Mouse (Mus musculus) CH12.LX (cell line): Measurements from ENCODE around the gene Esr1. TPM values are rescaled to one million over a fixed set of nuclear protein-coding genes. Genes with fewer than 3 reads are reported as not detected.
A peak's percentile ranks its signal among the peaks of the same experiment; 100 is the strongest.
"Not testable (repeated sequence)": the region's sequence is repeated elsewhere in the genome, so short reads cannot be mapped to it uniquely, and the experiment has no call there.

Experiments
- DNase-seq: peaks from one replicate; pipeline ENCODE4 v3.0.0-alpha.2; 2013; ENCODE audit errors: extremely low read depth
- H3K27ac ChIP-seq: 2 replicates; pipeline ENCODE4 v1.5.1; 2012; ENCODE audit warnings: low read depth, mild to moderate bottlenecking, control low read depth, moderate library complexity; ENCODE audit not compliant: insufficient read depth
- H3K27me3 ChIP-seq: replicated peaks from 2 replicates; pipeline ENCODE3; 2012; ENCODE audit warnings: inconsistent platforms
- H3K36me3 ChIP-seq, 2 experiments: replicated peaks in 1 of 2; 2 replicates each; pipeline versions ENCODE3 to v1.6.1; 2012; ENCODE audit warnings: inconsistent platforms in 1 of 2, low read length in 1 of 2, mild to moderate bottlenecking in 1 of 2, mixed read lengths in 1 of 2, moderate library complexity in 1 of 2; ENCODE audit not compliant: control insufficient read depth in 1 of 2, insufficient read depth in 1 of 2
- H3K4me1 ChIP-seq, 2 experiments: 2 replicates each; pipeline ENCODE4 v1.6.1; 2012; ENCODE audit warnings: inconsistent platforms in 1 of 2, moderate library complexity in 1 of 2; ENCODE audit not compliant: insufficient read depth in 2 of 2, control insufficient read depth in 1 of 2
- H3K4me2 ChIP-seq: 2 replicates; pipeline ENCODE4 v1.6.1; 2012; ENCODE audit warnings: low read depth, mild to moderate bottlenecking, control low read depth; ENCODE audit not compliant: poor library complexity, insufficient read depth, severe bottlenecking
- H3K4me3 ChIP-seq, 3 experiments: fragments of 150-350 bp in 1 of 3; sonication (generic) in 1 of 3; replicated peaks in 1 of 3; 2 replicates each; pipeline versions ENCODE3 to v1.5.1; 2011 to 2012; ENCODE audit warnings: low read depth in 2 of 3, low read length in 2 of 3, mild to moderate bottlenecking in 2 of 3, moderate library complexity in 2 of 3, control low read depth in 1 of 3, improper control_type of control experiment in 1 of 3, inconsistent platforms in 1 of 3, mixed read lengths in 1 of 3; ENCODE audit not compliant: poor library complexity in 1 of 3
- H3K79me2 ChIP-seq: replicated peaks from 2 replicates; pipeline ENCODE4 v1.6.1; 2012; ENCODE audit warnings: mild to moderate bottlenecking, moderate library complexity; ENCODE audit not compliant: control insufficient read depth, poor library complexity, insufficient read depth, severe bottlenecking; ENCODE audit errors: extremely low read depth
- H3K9ac ChIP-seq: 2 replicates; pipeline ENCODE4 v1.6.1; 2012; ENCODE audit warnings: low read depth, mild to moderate bottlenecking, control low read depth, moderate library complexity; ENCODE audit not compliant: insufficient read depth
- H3K9me3 ChIP-seq: replicated peaks from 2 replicates; pipeline ENCODE3; 2012; ENCODE audit warnings: low read length, inconsistent platforms, mixed read lengths
- CHD2 ChIP-seq: IDR thresholded peaks from 2 replicates; pipeline ENCODE4 v1.6.1; 2011; ENCODE audit warnings: low read length, improper control_type of control experiment
- CTCF ChIP-seq, 2 experiments: IDR thresholded peaks in 1 of 2; conservative IDR thresholded peaks in 1 of 2; 2 replicates each; pipeline ENCODE4 v1.5.1; 2011 to 2012; ENCODE audit warnings: low read depth in 2 of 2, low read length in 2 of 2, improper control_type of control experiment in 1 of 2, inconsistent platforms in 1 of 2, mild to moderate bottlenecking in 1 of 2, moderate library complexity in 1 of 2
- EP300 ChIP-seq: IDR thresholded peaks from 2 replicates; pipeline ENCODE4 v1.6.1; 2011; ENCODE audit warnings: low read length, improper control_type of control experiment
- ETS1 ChIP-seq: conservative IDR thresholded peaks from 2 replicates; pipeline ENCODE4 v1.6.1; 2012; ENCODE audit warnings: low read depth, mild to moderate bottlenecking, inconsistent platforms, low read length, improper control_type of control experiment, moderate library complexity
- IRF4 ChIP-seq: IDR thresholded peaks from 2 replicates; pipeline ENCODE4 v1.6.1; 2014; ENCODE audit warnings: low read depth, mild to moderate bottlenecking, inconsistent platforms, low read length, improper control_type of control experiment
- MAFK ChIP-seq: IDR thresholded peaks from 2 replicates; pipeline ENCODE4 v1.6.1; 2011; ENCODE audit warnings: low read length, improper control_type of control experiment; ENCODE audit not compliant: insufficient replicate concordance
- MAX ChIP-seq: IDR thresholded peaks from 2 replicates; pipeline ENCODE4 v1.6.1; 2011; ENCODE audit warnings: low read length, improper control_type of control experiment
- NRF1 ChIP-seq: IDR thresholded peaks from 2 replicates; pipeline ENCODE4 v1.6.1; 2014; ENCODE audit warnings: low read depth, mild to moderate bottlenecking, inconsistent platforms, low read length, improper control_type of control experiment, moderate library complexity
- POLR2A ChIP-seq: IDR thresholded peaks from 2 replicates; pipeline ENCODE4 v1.6.1; 2011; ENCODE audit warnings: low read depth, mild to moderate bottlenecking, improper control_type of control experiment, low read length
- UBTF ChIP-seq: IDR thresholded peaks from 2 replicates; pipeline ENCODE4 v1.6.1; 2012; ENCODE audit warnings: low read depth, mild to moderate bottlenecking, inconsistent platforms, low read length, improper control_type of control experiment, moderate library complexity
- USF2 ChIP-seq: conservative IDR thresholded peaks from 2 replicates; pipeline ENCODE4 v1.6.1; 2011; ENCODE audit warnings: low read depth, low read length, improper control_type of control experiment
- ZKSCAN1 ChIP-seq: IDR thresholded peaks from 2 replicates; pipeline ENCODE4 v1.6.1; 2012; ENCODE audit warnings: low read depth, inconsistent platforms, low read length, improper control_type of control experiment, borderline replicate concordance
- dilution Hi-C: fragments of 300-500 bp; cut with MboI; formaldehyde crosslinking; loops from 2 replicates; pipeline ENCODE4 v1.14.3; 2020; ENCODE audit warnings: low sequenced_read_pairs; ENCODE audit not compliant: extremely low pct_unique_long_range_greater_than_20kb, extremely low pct_ligation_motif_present
- in situ Hi-C: fragments of 300-500 bp; cut with MboI; formaldehyde crosslinking; loops from 3 replicates; pipeline ENCODE4 v1.14.3; 2019; ENCODE audit warnings: low sequenced_read_pairs, low pct_ligation_motif_present, low pct_unique_long_range_greater_than_20kb, mixed read lengths
- polyA plus RNA-seq: library from polyadenylated mRNA; unstranded; fragments of >175 nt; gene quantifications from 2 replicates; pipeline ENCODE4 v1.2.1, GENCODE M21; 2012; ENCODE audit warnings: low read depth; ENCODE audit not compliant: insufficient read length
- total RNA-seq, 2 experiments: library from RNA; depleted of rRNA; stranded (reverse); fragments of 300-350 nt in 1 of 2; fragments of >200 nt in 1 of 2; gene quantifications; 2 replicates each; pipeline ENCODE4 v1.2.3; 2012 to 2014

Gene Esr1
- total and polyA plus RNA-seq, 3 experiments: 0.63 to 1.0 (median 0.64) TPM

DNA sequence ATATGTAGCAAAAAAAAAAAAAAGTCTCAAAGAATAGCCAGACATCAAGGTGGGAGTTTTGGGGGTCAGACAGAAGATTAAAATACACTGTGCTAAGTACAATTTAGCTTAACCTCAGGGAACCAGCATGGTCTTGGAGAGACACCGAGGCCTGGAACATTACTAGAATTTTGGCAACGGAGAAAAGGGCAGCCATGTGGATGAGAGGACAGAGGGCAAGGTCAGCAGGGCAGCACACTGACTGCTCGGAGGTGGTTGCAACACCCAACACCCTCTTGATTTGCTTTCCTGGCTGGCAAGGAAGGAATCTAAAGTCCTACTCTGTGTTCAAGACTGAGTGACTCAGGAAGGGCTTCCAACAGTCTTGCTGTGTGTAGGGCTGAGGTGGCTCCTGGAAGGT is 60.5 kb downstream of the Esr1 start:
- no peak for TF ChIP-seq POLR2A
- DNase-seq: no peak
- dilution Hi-C loops (no loop called here), in situ Hi-C loops (no loop called here)
- no peaks in the 10 kb centered on the region for H3K9me3 ChIP-seq
- H3K4me1 ChIP-seq: peaks cover 5 to 7% of the 10 kb centered on the region in 2 experiments; a peak in 2 of 4 replicates
- H3K79me2 ChIP-seq: no peaks in the 10 kb centered on the region
- no peak overlapping the region for H3K27ac ChIP-seq
- H3K4me3 ChIP-seq: no peak overlapping the region
- H3K27me3 ChIP-seq: no peaks in the 10 kb centered on the region
- H3K9ac ChIP-seq: no peak overlapping the region
- H3K4me2 ChIP-seq: no peak overlapping the region
- H3K36me3 ChIP-seq: no peaks in the 10 kb centered on the region

DNA sequence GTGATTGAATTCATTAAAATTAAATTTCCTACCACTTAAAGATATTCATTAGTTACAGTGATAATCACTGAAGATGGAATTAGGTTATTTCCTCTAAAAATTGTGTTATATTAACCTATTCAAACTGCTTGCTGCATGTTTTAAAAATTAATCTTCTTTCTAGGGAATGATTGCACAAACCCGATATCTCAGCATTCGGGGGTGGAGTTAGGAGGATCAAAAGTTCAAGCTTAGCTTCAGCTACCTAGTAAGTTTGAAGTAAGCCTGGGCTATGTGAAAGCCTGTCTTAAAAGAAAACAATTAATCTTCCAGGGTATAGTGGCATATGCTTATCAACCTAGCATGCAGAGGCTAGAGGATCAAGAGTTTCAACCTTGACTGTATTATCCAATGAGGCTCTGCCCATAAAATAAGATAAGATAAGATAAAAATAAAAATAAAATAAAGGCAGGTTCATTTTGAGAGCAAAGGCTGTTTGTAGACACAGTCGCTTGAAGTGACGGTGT is 62.0 kb downstream of the Esr1 start:
- no peak overlapping the region for H3K4me3 ChIP-seq
- dilution Hi-C loops: no loop called here
- no peaks in the 10 kb centered on the region for H3K79me2 ChIP-seq
- no peak for TF ChIP-seq USF2
- no peak for TF ChIP-seq UBTF
- no peak for TF ChIP-seq ETS1
- TF ChIP-seq CHD2: no peak
- TF ChIP-seq MAFK: no peak
- no peak for TF ChIP-seq MAX
- TF ChIP-seq EP300: no peak
- TF ChIP-seq NRF1: no peak
- TF ChIP-seq IRF4: no peak
- TF ChIP-seq ZKSCAN1: no peak
- TF ChIP-seq, all 38 proteins: peak for 0
- no peaks in the 10 kb centered on the region for H3K27me3 ChIP-seq
- no peak overlapping the region for H3K9ac ChIP-seq
- in situ Hi-C loops: no loop called here
- no peak overlapping the region for H3K4me2 ChIP-seq
- DNase-seq: no peak
- H3K36me3 ChIP-seq: no peaks in the 10 kb centered on the region
- no peaks in the 10 kb centered on the region for H3K9me3 ChIP-seq
- H3K27ac ChIP-seq: no peak overlapping the region
- peaks cover 5 to 7% of the 10 kb centered on the region in 2 experiments; a peak in 2 of 4 replicates for H3K4me1 ChIP-seq

DNA sequence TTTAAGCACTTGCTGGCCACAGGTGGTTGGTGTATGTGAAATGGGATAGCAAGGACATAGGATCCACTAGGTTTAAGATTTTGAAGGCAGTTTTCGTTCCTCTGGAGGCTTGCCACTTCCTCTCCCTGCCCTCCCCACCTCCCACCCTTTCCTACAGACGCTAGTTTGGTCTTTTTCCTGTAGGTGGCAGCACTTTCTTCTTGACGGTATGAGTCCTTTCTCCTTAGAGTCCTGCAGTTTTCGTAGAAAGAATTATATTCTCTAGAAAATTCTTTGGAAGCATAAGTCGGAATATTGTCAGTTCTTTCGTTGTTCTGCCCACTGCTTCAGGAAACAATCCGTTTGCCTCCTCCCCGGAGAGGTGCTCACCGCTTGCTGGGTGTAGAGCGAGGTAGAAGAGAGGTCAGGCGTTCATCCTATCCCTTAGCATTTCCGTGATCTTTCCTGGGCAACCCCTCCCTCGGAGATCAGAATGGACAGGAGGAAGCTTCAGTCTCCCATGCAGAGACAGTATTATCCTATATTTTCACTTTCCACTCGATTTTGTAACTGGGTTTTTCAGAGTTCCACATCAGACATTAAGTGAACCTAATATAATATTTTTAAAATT is 63.7 kb downstream of the Esr1 start:
- peak in 1 of 2 experiments; percentile 38; a peak in 1 of 4 replicates for TF ChIP-seq CTCF (conservative IDR thresholded peaks at IDR 0.05 in 1 of 2, IDR thresholded peaks at IDR 0.05 in 1 of 2; ENCODE audit: low read depth in 2 of 2, low read length in 2 of 2)

More for the DNA sequence above, 63.7 kb downstream of the Esr1 start:
- H3K4me1 ChIP-seq, H3K27me3 ChIP-seq, in situ Hi-C loops, H3K9ac ChIP-seq, dilution Hi-C loops, H3K4me3 ChIP-seq, H3K9me3 ChIP-seq, H3K79me2 ChIP-seq, H3K27ac ChIP-seq, H3K36me3 ChIP-seq: not testable (repeated sequence)
- DNase-seq: peak; percentile 27
- H3K4me2 ChIP-seq: peak overlapping the region; percentile 66
